Mouse (Mus musculus): ENCODE results near the gene Gm13212. TPM values are rescaled to one million over a fixed set of nuclear protein-coding genes. Genes with fewer than 3 reads are reported as not detected.
"Not testable (repeated sequence)": the region's sequence is repeated elsewhere in the genome, so short reads cannot be mapped to it uniquely, and the experiment has no call there.

The Gm13212 gene
- polyA plus RNA-seq, 1 experiment from 2014 or later = 4.1 TPM

DNA sequence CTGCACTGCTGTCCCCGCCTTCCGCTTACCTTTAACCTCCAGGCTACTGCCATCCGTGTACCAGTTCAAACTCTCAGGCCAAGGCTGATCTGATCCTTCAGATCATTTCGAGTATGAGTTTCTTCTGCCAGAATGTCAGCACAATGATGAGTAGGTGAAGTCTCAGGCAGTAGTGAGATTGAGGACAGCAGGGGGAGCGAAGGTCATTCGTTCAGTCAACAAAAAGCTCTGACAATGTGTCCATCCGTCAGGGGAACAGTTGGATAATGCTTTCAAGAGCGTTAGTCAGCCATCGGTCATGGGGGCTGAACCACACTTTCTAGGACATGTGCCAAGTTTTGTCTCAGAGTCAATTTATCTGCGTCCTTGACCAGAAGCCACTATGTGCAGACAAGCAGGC lies 14.5 kb upstream of the Gm13212 start:
- not testable (repeated sequence) for H3K9ac ChIP-seq (ENCODE audit: low read length); H3K27ac ChIP-seq (ENCODE audit: low read depth); H3K4me3 ChIP-seq (ENCODE audit: low read depth, low read length); H3K36me3 ChIP-seq (ENCODE audit: control insufficient read depth, insufficient read depth, low read length); H3K4me1 ChIP-seq (replicated peaks; ENCODE audit: control insufficient read depth, insufficient read depth, low read length); ATAC-seq (replicated peaks; ENCODE audit: low FRiP score, low TSS enrichment, low read depth); H3K9me3 ChIP-seq (ENCODE audit: control insufficient read depth, low read length); H3K4me2 ChIP-seq (ENCODE audit: low read length); H3K27me3 ChIP-seq (replicated peaks; ENCODE audit: control insufficient read depth, insufficient read depth, low read length); DNase-seq (ENCODE audit: low spot score)
- 90% methylated on average over 6 of the region's 10 CpGs for WGBS

DNA sequence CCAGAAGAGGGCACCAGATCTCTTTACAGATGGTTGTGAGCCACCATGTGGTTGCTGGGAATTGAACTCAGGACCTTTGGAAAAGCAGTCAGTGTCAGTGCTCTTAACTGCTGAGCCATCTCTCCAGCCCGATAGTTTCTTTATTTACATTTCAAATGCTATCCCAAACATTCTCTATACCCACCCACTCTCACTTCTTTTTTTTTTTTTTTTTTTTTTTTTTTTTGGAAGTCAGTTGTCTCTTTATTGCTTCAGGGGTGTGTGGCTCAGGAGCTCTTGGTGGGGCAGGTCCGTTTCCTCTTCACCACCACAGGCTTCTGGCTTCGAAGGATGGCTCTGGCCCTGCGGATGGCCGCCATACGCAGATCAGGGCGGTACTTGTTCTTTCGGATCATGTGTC lies 8.3 kb upstream of the Gm13212 start:
- H3K4me3 ChIP-seq (ENCODE audit: low read depth, low read length); H3K4me1 ChIP-seq (replicated peaks; ENCODE audit: control insufficient read depth, insufficient read depth, low read length); H3K9me3 ChIP-seq (ENCODE audit: control insufficient read depth, low read length); ATAC-seq (replicated peaks; ENCODE audit: low FRiP score, low TSS enrichment, low read depth); H3K36me3 ChIP-seq (ENCODE audit: control insufficient read depth, insufficient read depth, low read length); H3K9ac ChIP-seq (ENCODE audit: low read length); H3K27me3 ChIP-seq (replicated peaks; ENCODE audit: control insufficient read depth, insufficient read depth, low read length); DNase-seq (ENCODE audit: low spot score); H3K27ac ChIP-seq (ENCODE audit: low read depth); H3K4me2 ChIP-seq (ENCODE audit: low read length): not testable (repeated sequence)
- WGBS = 90% methylated on average over 8 of the region's 8 CpGs

DNA sequence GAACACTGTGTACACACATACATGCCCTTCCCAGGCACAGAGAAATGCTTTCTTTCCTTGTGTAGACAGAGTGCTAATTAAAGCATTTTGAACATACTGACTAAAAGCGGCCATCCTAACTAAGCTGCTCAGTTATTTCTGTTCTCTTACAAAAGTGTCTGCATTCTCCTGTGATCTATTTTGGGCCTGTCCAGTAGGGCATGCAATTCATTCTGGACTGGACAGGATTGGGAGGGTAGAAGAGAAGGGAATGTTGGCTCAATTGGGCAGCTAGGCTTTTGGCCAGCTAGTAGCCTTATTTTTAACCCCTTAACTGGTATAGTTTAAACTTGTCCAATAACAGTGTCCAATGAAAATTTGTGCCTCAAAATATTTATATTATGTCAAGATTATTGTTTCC lies 4.6 kb upstream of the Gm13212 start:
- not testable (repeated sequence) for H3K4me2 ChIP-seq (ENCODE audit: low read length); H3K4me3 ChIP-seq (ENCODE audit: low read depth, low read length); H3K36me3 ChIP-seq (ENCODE audit: control insufficient read depth, insufficient read depth, low read length); H3K4me1 ChIP-seq (replicated peaks; ENCODE audit: control insufficient read depth, insufficient read depth, low read length); ATAC-seq (replicated peaks; ENCODE audit: low FRiP score, low TSS enrichment, low read depth); H3K9me3 ChIP-seq (ENCODE audit: control insufficient read depth, low read length); H3K9ac ChIP-seq (ENCODE audit: low read length); DNase-seq (ENCODE audit: low spot score); H3K27me3 ChIP-seq (replicated peaks; ENCODE audit: control insufficient read depth, insufficient read depth, low read length); H3K27ac ChIP-seq (ENCODE audit: low read depth)
- WGBS = 94% methylated on average over 1 of the region's 1 CpGs

DNA sequence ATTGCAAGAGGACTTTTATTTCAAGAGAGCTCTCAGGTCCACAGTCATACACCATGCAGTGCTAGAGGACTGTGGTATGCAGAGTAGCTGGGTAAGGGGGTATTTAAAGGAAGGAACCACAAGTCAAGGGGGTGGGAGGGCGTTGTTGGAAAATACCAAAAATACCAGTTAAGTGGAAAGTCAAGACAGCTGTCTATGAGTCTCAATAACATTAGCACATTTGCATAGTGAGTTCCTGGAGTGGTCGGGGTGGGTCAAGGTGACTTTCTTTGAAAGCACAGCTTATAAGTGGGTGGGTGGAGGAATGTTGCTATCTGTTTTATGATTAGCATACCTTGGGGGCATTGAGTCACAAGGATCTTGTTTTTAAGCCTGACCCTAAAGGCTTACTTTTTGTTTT lies 1.1 kb downstream of the Gm13212 start:
- not testable (repeated sequence) for H3K27ac ChIP-seq (ENCODE audit: low read depth); H3K36me3 ChIP-seq (ENCODE audit: control insufficient read depth, insufficient read depth, low read length); H3K27me3 ChIP-seq (replicated peaks; ENCODE audit: control insufficient read depth, insufficient read depth, low read length); H3K9me3 ChIP-seq (ENCODE audit: control insufficient read depth, low read length); H3K9ac ChIP-seq (ENCODE audit: low read length); H3K4me2 ChIP-seq (ENCODE audit: low read length); H3K4me1 ChIP-seq (replicated peaks; ENCODE audit: control insufficient read depth, insufficient read depth, low read length); DNase-seq (ENCODE audit: low spot score); H3K4me3 ChIP-seq (ENCODE audit: low read depth, low read length); ATAC-seq (replicated peaks; ENCODE audit: low FRiP score, low TSS enrichment, low read depth)
- WGBS = 90% methylated on average over 2 of the region's 2 CpGs

- 92% methylated on average over 1 of the region's 1 CpGs for WGBS
- not testable (repeated sequence) for DNase-seq (ENCODE audit: low spot score); H3K9ac ChIP-seq (ENCODE audit: low read length); H3K4me2 ChIP-seq (ENCODE audit: low read length); H3K9me3 ChIP-seq (ENCODE audit: control insufficient read depth, low read length); H3K4me3 ChIP-seq (ENCODE audit: low read depth, low read length); H3K27ac ChIP-seq (ENCODE audit: low read depth); H3K27me3 ChIP-seq (replicated peaks; ENCODE audit: control insufficient read depth, insufficient read depth, low read length); H3K36me3 ChIP-seq (ENCODE audit: control insufficient read depth, insufficient read depth, low read length); H3K4me1 ChIP-seq (replicated peaks; ENCODE audit: control insufficient read depth, insufficient read depth, low read length); ATAC-seq (replicated peaks; ENCODE audit: low FRiP score, low TSS enrichment, low read depth)
These were observed 9.2 kb downstream of the Gm13212 start for GRCm38 (mm10) chr4:145594183-145594582.

GRCm38 (mm10) chr4:145594798-145595197 lies 9.8 kb downstream of the Gm13212 start:
- H3K27me3 ChIP-seq (replicated peaks; ENCODE audit: control insufficient read depth, insufficient read depth, low read length); H3K4me3 ChIP-seq (ENCODE audit: low read depth, low read length); H3K9me3 ChIP-seq (ENCODE audit: control insufficient read depth, low read length); H3K4me2 ChIP-seq (ENCODE audit: low read length); H3K27ac ChIP-seq (ENCODE audit: low read depth); H3K9ac ChIP-seq (ENCODE audit: low read length); H3K4me1 ChIP-seq (replicated peaks; ENCODE audit: control insufficient read depth, insufficient read depth, low read length); DNase-seq (ENCODE audit: low spot score); H3K36me3 ChIP-seq (ENCODE audit: control insufficient read depth, insufficient read depth, low read length): not testable (repeated sequence)
- 84% methylated on average over 3 of the region's 4 CpGs for WGBS
- ATAC-seq (replicated peaks; ENCODE audit: low FRiP score, low TSS enrichment, low read depth) = 0 out of 2 replicates have a peak, but pooled peaks have one; percentile 15

DNA sequence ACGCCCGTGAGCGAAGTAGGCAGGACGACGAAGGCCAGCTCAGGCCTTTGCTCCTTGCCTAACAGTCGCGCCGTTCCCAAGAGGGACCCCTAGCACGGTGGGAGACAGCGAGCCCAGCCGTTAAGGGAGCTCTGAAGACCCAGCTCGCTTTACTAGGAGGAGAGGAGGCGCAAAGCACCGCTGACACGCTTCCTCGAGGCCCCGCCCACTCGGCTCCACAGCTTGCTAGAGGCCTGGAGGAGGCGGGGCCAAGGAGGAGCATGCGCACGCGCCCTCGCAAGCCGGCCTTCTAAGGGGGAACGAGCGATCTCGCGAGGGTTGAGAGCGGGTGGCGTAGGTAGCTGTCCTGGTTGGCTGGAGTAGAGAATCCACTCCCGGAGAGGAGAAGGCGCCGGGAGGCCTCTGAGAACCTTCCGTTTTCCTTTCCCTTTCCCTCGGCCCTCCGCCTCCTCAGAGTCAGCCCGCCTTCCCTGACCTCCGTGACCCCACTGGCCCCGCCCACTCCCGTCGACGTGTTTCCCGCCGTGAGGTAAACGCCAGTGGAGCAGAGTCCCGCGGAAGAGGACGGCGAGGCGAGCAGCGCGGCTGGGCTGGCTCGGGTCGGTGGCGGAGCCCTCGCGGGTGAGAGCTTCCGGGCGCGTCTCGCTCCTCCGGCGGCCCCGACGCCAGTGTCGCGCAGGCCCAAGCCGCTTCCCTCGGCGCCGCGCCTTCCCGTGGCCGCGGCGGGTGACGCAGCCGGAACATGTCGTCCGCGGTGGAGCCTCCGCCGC lies 55.6 kb downstream of the Gm13212 start:
- 24% methylated on average over 72 of the region's 83 CpGs for WGBS
- not testable (repeated sequence) for H3K36me3 ChIP-seq (ENCODE audit: control insufficient read depth, insufficient read depth, low read length); H3K4me1 ChIP-seq (replicated peaks; ENCODE audit: control insufficient read depth, insufficient read depth, low read length); H3K27me3 ChIP-seq (replicated peaks; ENCODE audit: control insufficient read depth, insufficient read depth, low read length); ATAC-seq (replicated peaks; ENCODE audit: low FRiP score, low TSS enrichment, low read depth); H3K27ac ChIP-seq (ENCODE audit: low read depth); H3K9me3 ChIP-seq (ENCODE audit: control insufficient read depth, low read length); H3K9ac ChIP-seq (ENCODE audit: low read length); H3K4me3 ChIP-seq (ENCODE audit: low read depth, low read length)
- 0 out of 2 replicates have a peak overlapping the region, but pooled peaks have one; percentile 18 for H3K4me2 ChIP-seq (ENCODE audit: low read length)
- peak; percentile 51 for DNase-seq (ENCODE audit: low spot score)

GRCm38 (mm10) chr4:145670385-145670784 lies 85.4 kb downstream of the Gm13212 start, which contains the start of gene Zfp980:
Gene Zfp980, plus strand, starts transcription at chr4:145670685.
- H3K36me3 ChIP-seq (ENCODE audit: control insufficient read depth, insufficient read depth, low read length) = not testable (repeated sequence)

GRCm38 (mm10) chr4:145674286-145674780 lies 89.4 kb downstream of the Gm13212 start:
- 79% methylated on average over 2 of the region's 2 CpGs for WGBS
- ATAC-seq (replicated peaks; ENCODE audit: low FRiP score, low TSS enrichment, low read depth) = not testable (repeated sequence)

More at GRCm38 (mm10) chr4:145670385-145670784, 85.4 kb downstream of the Gm13212 start, which contains the start of gene Zfp980:
- H3K4me1 ChIP-seq (replicated peaks; ENCODE audit: control insufficient read depth, insufficient read depth, low read length); H3K9ac ChIP-seq (ENCODE audit: low read length); H3K4me3 ChIP-seq (ENCODE audit: low read depth, low read length); H3K9me3 ChIP-seq (ENCODE audit: control insufficient read depth, low read length); ATAC-seq (replicated peaks; ENCODE audit: low FRiP score, low TSS enrichment, low read depth); DNase-seq (ENCODE audit: low spot score); H3K27me3 ChIP-seq (replicated peaks; ENCODE audit: control insufficient read depth, insufficient read depth, low read length); H3K27ac ChIP-seq (ENCODE audit: low read depth); H3K4me2 ChIP-seq (ENCODE audit: low read length): not testable (repeated sequence)
- 75% methylated on average over 3 of the region's 3 CpGs for WGBS

More at GRCm38 (mm10) chr4:145674286-145674780, 89.4 kb downstream of the Gm13212 start:
- not testable (repeated sequence) for H3K36me3 ChIP-seq (ENCODE audit: control insufficient read depth, insufficient read depth, low read length); H3K9ac ChIP-seq (ENCODE audit: low read length); H3K4me3 ChIP-seq (ENCODE audit: low read depth, low read length); H3K27me3 ChIP-seq (replicated peaks; ENCODE audit: control insufficient read depth, insufficient read depth, low read length); H3K9me3 ChIP-seq (ENCODE audit: control insufficient read depth, low read length); H3K4me1 ChIP-seq (replicated peaks; ENCODE audit: control insufficient read depth, insufficient read depth, low read length); DNase-seq (ENCODE audit: low spot score); H3K27ac ChIP-seq (ENCODE audit: low read depth); H3K4me2 ChIP-seq (ENCODE audit: low read length)

All from intestine, embryonic 14.5 days (tissue).